Mouse (Mus musculus) hindbrain, embryonic 16.5 days (tissue): Measurements from ENCODE around the gene Dcdc2b. TPM values are rescaled to one million over a fixed set of nuclear protein-coding genes. Genes with fewer than 3 reads are reported as not detected.

Experiments used
- ATAC-seq: fragments of 200-750 bp; cut with Nextera tagmentation; 2 replicates; pipeline ENCODE4 v1.8.0; 2017; ENCODE audit warnings: moderate TSS enrichment, moderate library complexity
- H3K27ac ChIP-seq: fragments of 300-500 bp; sonication (generic); 2 replicates; pipeline ENCODE4 v1.5.1; 2014; ENCODE audit warnings: low read depth, mild to moderate bottlenecking, control low read depth, low read length, moderate library complexity
- H3K27me3 ChIP-seq: fragments of 300-500 bp; sonication (generic); replicated peaks from 2 replicates; pipeline ENCODE4 v1.6.1; 2014; ENCODE audit warnings: low read length; ENCODE audit not compliant: control insufficient read depth, insufficient read depth
- H3K36me3 ChIP-seq: fragments of 300-500 bp; sonication (generic); 2 replicates; pipeline ENCODE4 v1.6.1; 2014; ENCODE audit warnings: mild to moderate bottlenecking, low read length, moderate library complexity, mixed read lengths; ENCODE audit not compliant: control insufficient read depth, insufficient read depth
- H3K4me1 ChIP-seq: fragments of 300-500 bp; sonication (generic); 2 replicates; pipeline ENCODE4 v1.6.1; 2014; ENCODE audit warnings: low read depth, low read length; ENCODE audit not compliant: control insufficient read depth, insufficient read depth
- H3K4me2 ChIP-seq: fragments of 300-500 bp; sonication (generic); 2 replicates; pipeline ENCODE4 v1.6.1; 2014; ENCODE audit warnings: mild to moderate bottlenecking, low read length, control low read depth, moderate library complexity
- H3K4me3 ChIP-seq: fragments of 300-500 bp; sonication (generic); 2 replicates; pipeline ENCODE4 v1.5.1; 2014; ENCODE audit warnings: mild to moderate bottlenecking, low read length, control low read depth, moderate library complexity
- H3K9ac ChIP-seq: fragments of 300-500 bp; sonication (generic); 2 replicates; pipeline ENCODE4 v1.6.1; 2014; ENCODE audit warnings: low read depth, mild to moderate bottlenecking, control low read depth, low read length, moderate library complexity
- H3K9me3 ChIP-seq: fragments of 300-500 bp; sonication (generic); 2 replicates; pipeline ENCODE4 v1.6.1; 2014; ENCODE audit warnings: mild to moderate bottlenecking, low read length, moderate library complexity; ENCODE audit not compliant: control insufficient read depth
- WGBS: fragments of 180-500 bp; shearing (Covaris S2); extraction: QIAGEN DNeasy Blood & Tissue Kit; methylation state at CpG from one replicate; pipeline ENCODE4 v1.1.7; 2014; 5-methylcytosine and 5-hydroxymethylcytosine counted together
- polyA plus RNA-seq: library from polyadenylated mRNA; unstranded; fragments of >200 nt; fragmentation: Nextera tagmentation; extraction: Ambion mirVana; gene quantifications from 2 replicates; pipeline ENCODE4 v1.2.1, GENCODE M21; 2015

Gene Dcdc2b
- polyA plus RNA-seq = 2.1 and 3.9 TPM in 2 replicates

- Histone ChIP-seq H3K4me2 (no peak within 1 kb of the TSS), H3K27me3 (no peaks in the 10 kb centered on the region), H3K9me3 (no peaks in the 10 kb centered on the region), H3K36me3 (peaks cover 4% of the 10 kb centered on the region; the same call in 1 of the 2 replicates), H3K9ac (no peak within 1 kb of the TSS), H3K4me1 (peaks cover 6% of the 10 kb centered on the region), H3K4me3 (no peak within 1 kb of the TSS), H3K27ac (0 out of 2 replicates have a peak within 1 kb of the TSS, but pooled peaks have one; percentile 29)
- ATAC-seq = no peak
- WGBS = 59% methylated on average over 6 of the region's 6 CpGs
Measured at GRCm38 (mm10) chr4:129614093-129614492, at the start of gene Dcdc2b. Gene Dcdc2b, minus strand, starts transcription at chr4:129614257.

DNA sequence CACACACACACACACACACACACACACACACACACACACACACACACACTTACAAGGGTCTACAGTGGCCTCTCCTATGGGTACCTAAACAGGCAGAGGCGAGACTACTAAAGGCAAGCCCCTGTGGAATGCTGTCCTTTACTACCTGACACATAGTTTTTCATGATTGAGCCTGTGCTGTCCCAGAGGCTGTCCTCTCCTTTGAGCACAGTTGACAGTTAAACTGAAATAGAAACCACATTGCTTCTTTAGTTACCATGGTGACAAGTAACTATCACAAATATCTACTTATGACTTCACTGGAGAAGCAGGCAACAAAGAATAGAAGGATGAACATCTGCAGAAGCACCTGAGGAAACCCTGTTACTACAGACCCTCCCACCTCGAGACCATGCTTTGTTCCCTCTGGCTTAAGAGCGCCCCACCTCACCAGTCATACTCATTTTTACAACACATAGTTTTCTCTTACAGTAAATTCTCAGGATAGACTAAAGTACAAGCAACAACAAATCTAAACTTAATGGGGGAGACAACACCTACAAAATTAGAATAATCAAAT is 48.3 kb upstream of the Dcdc2b start:
- ATAC-seq = no peak
- Histone ChIP-seq H3K27me3 (no peaks in the 10 kb centered on the region), H3K4me1 (no peaks in the 10 kb centered on the region), H3K4me2 (no peak overlapping the region), H3K9ac (no peak overlapping the region), H3K4me3 (no peak overlapping the region), H3K36me3 (peaks cover 7% of the 10 kb centered on the region), H3K9me3 (no peaks in the 10 kb centered on the region), H3K27ac (no peak overlapping the region)
- 92% methylated on average over 3 of the region's 3 CpGs for WGBS

- no peak overlapping the region for H3K9ac ChIP-seq
- H3K9me3 ChIP-seq = no peaks in the 10 kb centered on the region
- H3K27me3 ChIP-seq = no peaks in the 10 kb centered on the region
- H3K4me3 ChIP-seq = no peak overlapping the region
- H3K36me3 ChIP-seq = peaks cover 10% of the 10 kb centered on the region
- 91% methylated on average over 3 of the region's 3 CpGs for WGBS
- H3K27ac ChIP-seq = no peak overlapping the region
- no peak overlapping the region for H3K4me2 ChIP-seq
- no peak for ATAC-seq
- no peaks in the 10 kb centered on the region for H3K4me1 ChIP-seq
Measured at GRCm38 (mm10) chr4:129661584-129661983, 47.5 kb upstream of the Dcdc2b start.

- no peak overlapping the region for H3K4me2 ChIP-seq
- H3K36me3 ChIP-seq = peaks cover 50% of the 10 kb centered on the region
- no peaks in the 10 kb centered on the region for H3K4me1 ChIP-seq
- H3K27ac ChIP-seq = no peak overlapping the region
- ATAC-seq = no peak
- no peaks in the 10 kb centered on the region for H3K27me3 ChIP-seq
- H3K4me3 ChIP-seq = no peak overlapping the region
- WGBS = 94% methylated on average over 14 of the region's 14 CpGs
- H3K9ac ChIP-seq = no peak overlapping the region
- no peaks in the 10 kb centered on the region for H3K9me3 ChIP-seq
Measured at GRCm38 (mm10) chr4:129654770-129655169, 40.7 kb upstream of the Dcdc2b start.

DNA sequence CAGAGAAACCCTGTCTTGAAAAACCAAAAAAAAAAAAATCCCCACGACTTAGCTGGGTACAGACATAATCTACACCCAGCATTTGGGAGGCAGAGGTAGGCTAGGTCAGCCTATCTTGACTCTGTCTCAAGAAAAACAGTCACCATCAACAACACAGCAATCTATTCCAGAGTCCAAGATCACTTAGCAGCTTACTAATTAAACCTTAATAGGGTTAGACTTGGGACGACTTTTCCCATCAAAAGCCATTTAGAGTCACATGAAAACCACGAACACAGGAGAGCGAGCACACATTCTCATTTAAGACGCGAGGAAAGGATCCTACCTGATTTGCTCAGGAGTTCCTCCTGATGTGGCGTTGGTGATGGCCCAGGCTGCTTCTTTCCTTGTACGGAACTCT is 36.3 kb upstream of the Dcdc2b start:
- Histone ChIP-seq H3K4me3 (no peak overlapping the region), H3K36me3 (peaks cover 60% of the 10 kb centered on the region), H3K4me2 (no peak overlapping the region), H3K4me1 (no peaks in the 10 kb centered on the region), H3K27me3 (no peaks in the 10 kb centered on the region), H3K9ac (no peak overlapping the region), H3K27ac (no peak overlapping the region), H3K9me3 (no peaks in the 10 kb centered on the region)
- WGBS = 96% methylated on average over 8 of the region's 8 CpGs
- ATAC-seq = no peak

DNA sequence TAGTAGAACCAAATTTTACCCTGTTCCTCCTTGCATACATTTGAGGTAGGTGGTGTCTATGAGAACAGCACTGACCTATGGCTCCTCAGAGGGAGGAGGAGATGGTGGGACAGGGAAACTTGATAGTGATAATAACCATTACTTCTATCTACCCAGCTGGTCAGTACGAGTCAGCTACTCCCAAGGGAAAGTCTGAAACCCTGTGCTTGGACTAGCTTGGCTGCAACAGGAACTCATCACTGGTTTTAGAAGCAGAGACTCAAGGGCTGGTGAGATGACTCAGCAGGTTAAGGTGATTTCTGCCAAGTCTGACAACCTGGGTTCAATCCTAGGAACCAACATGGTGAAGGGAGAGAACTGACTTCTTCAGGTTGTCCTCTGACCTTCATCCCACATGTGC is 34.6 kb upstream of the Dcdc2b start:
- no peaks in the 10 kb centered on the region for H3K4me1 ChIP-seq
- H3K9ac ChIP-seq = no peak overlapping the region
- no peaks in the 10 kb centered on the region for H3K9me3 ChIP-seq
- H3K27ac ChIP-seq = no peak overlapping the region
- no peak overlapping the region for H3K4me2 ChIP-seq
- H3K27me3 ChIP-seq = no peaks in the 10 kb centered on the region
- ATAC-seq = no peak
- WGBS = 90% methylated on average over 1 of the region's 1 CpGs
- H3K4me3 ChIP-seq = no peak overlapping the region
- H3K36me3 ChIP-seq = peaks cover 44% of the 10 kb centered on the region

- Histone ChIP-seq H3K27me3 (no peaks in the 10 kb centered on the region), H3K9me3 (no peaks in the 10 kb centered on the region), H3K27ac (no peak overlapping the region), H3K4me3 (no peak overlapping the region), H3K4me1 (peaks cover 3% of the 10 kb centered on the region), H3K36me3 (peaks cover 25% of the 10 kb centered on the region), H3K9ac (no peak overlapping the region), H3K4me2 (no peak overlapping the region)
- ATAC-seq = no peak
- WGBS = 88% methylated on average over 6 of the region's 6 CpGs
Measured at GRCm38 (mm10) chr4:129645204-129645603, 31.1 kb upstream of the Dcdc2b start.

- 42% methylated on average over 5 of the region's 5 CpGs for WGBS
- H3K4me2 ChIP-seq = peak overlapping the region; percentile 46; the same call in 1 of the 2 replicates
- no peak overlapping the region for H3K4me3 ChIP-seq
- peaks cover 22% of the 10 kb centered on the region for H3K4me1 ChIP-seq
- no peaks in the 10 kb centered on the region for H3K27me3 ChIP-seq
- no peaks in the 10 kb centered on the region for H3K9me3 ChIP-seq
- no peak for ATAC-seq
- no peak overlapping the region for H3K9ac ChIP-seq
- H3K36me3 ChIP-seq = peaks cover 10% of the 10 kb centered on the region
- no peak overlapping the region for H3K27ac ChIP-seq
Measured at GRCm38 (mm10) chr4:129641756-129642155, 27.7 kb upstream of the Dcdc2b start.

DNA sequence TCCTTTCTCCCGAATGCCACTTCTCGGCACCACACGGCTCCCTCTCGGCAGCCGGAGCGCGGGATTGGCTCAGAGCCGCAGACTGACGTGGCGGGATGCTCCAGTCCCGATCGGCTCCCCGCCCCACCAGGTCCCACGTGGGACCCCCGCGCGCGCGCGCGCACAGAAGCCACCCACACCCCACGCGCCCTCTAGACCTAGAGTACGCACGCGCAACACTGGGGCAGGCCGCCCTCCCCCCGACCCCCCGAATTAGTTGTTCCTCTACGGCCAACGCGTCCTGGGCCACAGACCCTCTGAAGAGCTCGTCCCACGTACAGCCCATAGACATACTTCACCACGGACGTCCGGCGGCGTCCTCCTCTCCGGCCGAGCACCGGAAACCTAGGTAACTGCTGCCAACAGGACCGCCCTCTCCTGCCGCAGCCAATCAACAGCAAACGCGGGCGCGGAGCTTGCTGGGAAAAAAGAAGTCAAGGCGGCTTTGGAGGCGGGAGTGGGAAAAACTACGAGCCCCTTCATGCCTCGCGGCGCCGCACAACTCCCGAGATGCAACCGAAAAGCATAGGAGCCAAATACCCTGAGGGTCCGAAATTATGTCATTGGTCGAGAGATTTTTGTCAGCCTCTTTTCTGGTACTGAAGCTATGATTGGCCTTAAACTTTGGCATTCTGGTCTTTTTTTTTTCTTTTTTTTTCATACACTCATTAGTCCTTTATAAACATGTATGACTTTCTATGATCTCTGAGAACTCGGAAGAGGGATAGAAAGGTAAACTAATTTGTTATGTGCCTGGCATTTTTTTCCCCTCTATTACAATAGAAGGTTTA is 26.8 kb upstream of the Dcdc2b start, which contains the start of gene Txlna:
TSS of gene Txlna (minus strand) at position 428 of the 830 bp plus-strand sequence.
- peak within 1 kb of the TSS; percentile 78 for H3K9ac ChIP-seq
- peak within 1 kb of the TSS; percentile 93 for H3K4me2 ChIP-seq
- under 1% methylated on average over 42 of the region's 60 CpGs for WGBS
- peak within 1 kb of the TSS; percentile 69 for H3K4me3 ChIP-seq
- H3K4me1 ChIP-seq = peaks cover 22% of the 10 kb centered on the region
- peak within 1 kb of the TSS; percentile 97 for H3K27ac ChIP-seq
- peaks cover 19% of the 10 kb centered on the region for H3K36me3 ChIP-seq
- H3K9me3 ChIP-seq = no peaks in the 10 kb centered on the region
- peak; percentile 96 for ATAC-seq
- no peaks in the 10 kb centered on the region for H3K27me3 ChIP-seq
